Mouse (Mus musculus): Measurements from ENCODE around the gene Ache.

GRCm38 (mm10) chr5:137297126-137297525 is 9.8 kb downstream of the Ache start:
- TF ChIP-seq POLR2A (IDR thresholded peaks at IDR 0.05; ENCODE audit: control insufficient read depth, low read depth, low read length), result no peak
- no peak for TF ChIP-seq CTCF (IDR thresholded peaks at IDR 0.05; ENCODE audit: control insufficient read depth, insufficient read depth, insufficient replicate concordance, low read depth, low read length)

Measured in testis, adult 2 months (tissue).